Mouse (Mus musculus) frontal cortex, postnatal 10 days (tissue): ENCODE measurements around the gene Desi1.

Experiments
- DNase-seq, 2 experiments: peaks; one replicate each; pipeline ENCODE4 v3.0.0; 2022; ENCODE audit warnings: low spot score in 2 of 2, mixed read lengths in 1 of 2

Gene Desi1

GRCm38 (mm10) chr15:82033762-82034161, at the start of gene Desi1:
TSS of gene Desi1 (minus strand) at chr15:82033862.
- DNase-seq, result no peak

GRCm38 (mm10) chr15:82081161-82081560, 47.5 kb upstream of the Desi1 start:
- DNase-seq, result peak; percentile 24 to 25

- DNase-seq, result no peak
Measured at GRCm38 (mm10) chr15:82079883-82080282, 46.2 kb upstream of the Desi1 start.

GRCm38 (mm10) chr15:82073490-82073889, 39.8 kb upstream of the Desi1 start:
- no peak for DNase-seq

GRCm38 (mm10) chr15:82071816-82072469, 38.3 kb upstream of the Desi1 start:
- no peak for DNase-seq

GRCm38 (mm10) chr15:82069898-82070297, 36.2 kb upstream of the Desi1 start, which contains the start of gene Mei1:
TSS of gene Mei1 (plus strand) at chr15:82069996.
- no peak for DNase-seq

- DNase-seq, result peak in 1 of 2 experiments; percentile 66
Measured at GRCm38 (mm10) chr15:82065511-82065910, 31.8 kb upstream of the Desi1 start.

GRCm38 (mm10) chr15:82063909-82064308, 30.2 kb upstream of the Desi1 start:
- DNase-seq, result no peak

- DNase-seq, result no peak
Measured at GRCm38 (mm10) chr15:82058719-82059201, 25.1 kb upstream of the Desi1 start, which contains the start of gene 4930407I10Rik. TSS of gene 4930407I10Rik (plus strand) at chr15:82059151.

GRCm38 (mm10) chr15:82052544-82052943, 18.9 kb upstream of the Desi1 start:
- no peak for DNase-seq

GRCm38 (mm10) chr15:82047080-82047883, 13.6 kb upstream of the Desi1 start, which contains the start of gene Snu13:
TSS of gene Snu13 (minus strand) at chr15:82047598.
- DNase-seq, result peak; percentile 81 to 91

GRCm38 (mm10) chr15:82046246-82046891, 12.7 kb upstream of the Desi1 start:
- no peak for DNase-seq

- no peak for DNase-seq
Measured at GRCm38 (mm10) chr15:82044166-82044784, 10.6 kb upstream of the Desi1 start.

GRCm38 (mm10) chr15:82040650-82041049, 7.0 kb upstream of the Desi1 start:
- DNase-seq, result peak in 1 of 2 experiments; percentile 27

- no peak for DNase-seq
Measured at GRCm38 (mm10) chr15:82035904-82036689, 2.4 kb upstream of the Desi1 start.

GRCm38 (mm10) chr15:82032386-82032785, 1.3 kb downstream of the Desi1 start:
- no peak for DNase-seq

- no peak for DNase-seq
Measured at GRCm38 (mm10) chr15:82027726-82028125, 5.9 kb downstream of the Desi1 start.

GRCm38 (mm10) chr15:82027276-82027675, 6.4 kb downstream of the Desi1 start:
- DNase-seq, result no peak

GRCm38 (mm10) chr15:82023965-82024635, 9.6 kb downstream of the Desi1 start:
- no peak for DNase-seq

GRCm38 (mm10) chr15:82022535-82023088, 11.1 kb downstream of the Desi1 start:
- DNase-seq, result no peak
